Mouse (Mus musculus) liver, adult (tissue): ENCODE data around the gene Cilp.

Experiments used
- GATA4 ChIP-seq: IDR thresholded peaks from 2 replicates; pipeline ENCODE4 v1.6.1; 2014; ENCODE audit warnings: mild to moderate bottlenecking, low read length; ENCODE audit not compliant: insufficient replicate concordance

The Cilp gene

GRCm38 (mm10) chr9:65304300-65304699 is 39.3 kb downstream of the Cilp start:
- no peak for TF ChIP-seq GATA4

GRCm38 (mm10) chr9:65306672-65307071 is 41.7 kb downstream of the Cilp start:
- no peak for TF ChIP-seq GATA4

GRCm38 (mm10) chr9:65308011-65308410 is 43.0 kb downstream of the Cilp start:
- TF ChIP-seq GATA4 = no peak

GRCm38 (mm10) chr9:65312669-65313357 is 47.8 kb downstream of the Cilp start:
- no peak for TF ChIP-seq GATA4

GRCm38 (mm10) chr9:65313846-65314245 is 48.9 kb downstream of the Cilp start:
- TF ChIP-seq GATA4 = no peak

- TF ChIP-seq GATA4 = no peak
Measured at GRCm38 (mm10) chr9:65322255-65322900, 57.4 kb downstream of the Cilp start.

- TF ChIP-seq GATA4 = no peak
Measured at GRCm38 (mm10) chr9:65325971-65326370, 61.0 kb downstream of the Cilp start.

- no peak for TF ChIP-seq GATA4
Measured at GRCm38 (mm10) chr9:65327371-65327770, 62.4 kb downstream of the Cilp start.
